Mouse (Mus musculus) midbrain, embryonic 12.5 days (tissue): ENCODE data around the gene Mepce. TPM values are rescaled to one million over a fixed set of nuclear protein-coding genes. Genes with fewer than 3 reads are reported as not detected.
"Not testable (repeated sequence)": the region's sequence is repeated elsewhere in the genome, so short reads cannot be mapped to it uniquely, and the experiment has no call there.

Experiments
- ATAC-seq: fragments of 200-750 bp; cut with Nextera tagmentation; 2 replicates; pipeline ENCODE4 v1.8.0; 2017; ENCODE audit warnings: low read depth, moderate TSS enrichment, moderate library complexity; ENCODE audit not compliant: low FRiP score
- H3K27ac ChIP-seq: fragments of 300-500 bp; sonication (generic); replicated peaks from 2 replicates; pipeline ENCODE4 v1.5.1; 2016; ENCODE audit warnings: mild to moderate bottlenecking
- H3K27me3 ChIP-seq: fragments of 300-500 bp; sonication (generic); 2 replicates; pipeline ENCODE4 v1.6.1; 2016; ENCODE audit warnings: mild to moderate bottlenecking
- H3K36me3 ChIP-seq: fragments of 300-500 bp; sonication (generic); 2 replicates; pipeline ENCODE4 v1.6.1; 2016
- H3K4me1 ChIP-seq: fragments of 300-500 bp; sonication (generic); 2 replicates; pipeline ENCODE4 v1.6.1; 2016
- H3K4me2 ChIP-seq: fragments of 300-500 bp; sonication (generic); replicated peaks from 2 replicates; pipeline ENCODE4 v1.6.1; 2016; ENCODE audit warnings: mild to moderate bottlenecking, moderate library complexity
- H3K4me3 ChIP-seq: fragments of 300-500 bp; sonication (generic); 2 replicates; pipeline ENCODE4 v1.5.1; 2016; ENCODE audit warnings: mild to moderate bottlenecking
- H3K9ac ChIP-seq: fragments of 300-500 bp; sonication (generic); replicated peaks from 2 replicates; pipeline ENCODE4 v1.6.1; 2016; ENCODE audit warnings: mild to moderate bottlenecking, moderate library complexity
- H3K9me3 ChIP-seq: fragments of 300-500 bp; sonication (generic); 2 replicates; pipeline ENCODE4 v1.6.1; 2016; ENCODE audit warnings: mild to moderate bottlenecking
- WGBS: fragments of 180-500 bp; shearing (Covaris S2); methylation state at CpG from one replicate; pipeline ENCODE4 v1.1.7; 2016; 5-methylcytosine and 5-hydroxymethylcytosine counted together
- polyA plus RNA-seq: library from polyadenylated mRNA; unstranded; fragments of >200 nt; fragmentation: Nextera tagmentation; extraction: Ambion mirVana; gene quantifications from 2 replicates; pipeline ENCODE4 v1.2.1, GENCODE M21; 2016

Gene Mepce
- polyA plus RNA-seq, result 12.1 and 13.7 TPM in 2 replicates

GRCm38 (mm10) chr5:137787151-137787928 lies at the start of gene Mepce, which contains the start of gene Zcwpw1:
Gene Mepce (minus strand): TSS chr5:137787655.
Gene Zcwpw1 (plus strand): TSS chr5:137787798.
- Histone ChIP-seq H3K4me1 (peaks cover 34% of the 10 kb centered on the region), H3K9me3 (no peaks in the 10 kb centered on the region), H3K4me3 (peak within 1 kb of the TSS; percentile 79), H3K9ac (peak within 1 kb of the TSS; percentile 97), H3K4me2 (peak within 1 kb of the TSS; percentile 80), H3K27ac (peak within 1 kb of the TSS; percentile 98), H3K36me3 (peaks cover 22% of the 10 kb centered on the region), H3K27me3 (peaks cover 14% of the 10 kb centered on the region)
- under 1% methylated on average over 48 of the region's 48 CpGs for WGBS
- peak; percentile 64 for ATAC-seq

GRCm38 (mm10) chr5:137837110-137837509 lies 49.7 kb upstream of the Mepce start:
- H3K4me2 ChIP-seq, H3K27ac ChIP-seq: not testable (repeated sequence)

GRCm38 (mm10) chr5:137836611-137837010 lies 49.2 kb upstream of the Mepce start:
- Histone ChIP-seq H3K4me3 (no peak overlapping the region), H3K27me3 (no peaks in the 10 kb centered on the region), H3K4me2 (no peak overlapping the region), H3K9ac (no peak overlapping the region), H3K36me3 (no peaks in the 10 kb centered on the region), H3K4me1 (no peaks in the 10 kb centered on the region), H3K9me3 (no peaks in the 10 kb centered on the region), H3K27ac (no peak overlapping the region)
- no peak for ATAC-seq

More at GRCm38 (mm10) chr5:137837110-137837509, 49.7 kb upstream of the Mepce start:
- not testable (repeated sequence) for H3K36me3 ChIP-seq, ATAC-seq, H3K9me3 ChIP-seq, H3K9ac ChIP-seq, H3K4me1 ChIP-seq, H3K27me3 ChIP-seq, H3K4me3 ChIP-seq

GRCm38 (mm10) chr5:137835966-137836520 lies 48.6 kb upstream of the Mepce start, which contains the start of gene Pilra:
Gene Pilra (minus strand): TSS chr5:137836281.
- H3K4me1 ChIP-seq, H3K27me3 ChIP-seq, H3K36me3 ChIP-seq, H3K4me2 ChIP-seq, H3K27ac ChIP-seq, H3K9ac ChIP-seq, H3K9me3 ChIP-seq, ATAC-seq, H3K4me3 ChIP-seq: not testable (repeated sequence)
- 76% methylated on average over 2 of the region's 2 CpGs for WGBS

GRCm38 (mm10) chr5:137833500-137833899 lies 46.0 kb upstream of the Mepce start:
- ATAC-seq, result no peak
- Histone ChIP-seq H3K27ac (no peak overlapping the region), H3K4me2 (no peak overlapping the region), H3K4me1 (no peaks in the 10 kb centered on the region), H3K9ac (no peak overlapping the region), H3K4me3 (no peak overlapping the region), H3K9me3 (no peaks in the 10 kb centered on the region), H3K36me3 (no peaks in the 10 kb centered on the region), H3K27me3 (no peaks in the 10 kb centered on the region)
- WGBS, result 58% methylated on average over 4 of the region's 4 CpGs

GRCm38 (mm10) chr5:137831506-137831905 lies 44.1 kb upstream of the Mepce start:
- Histone ChIP-seq H3K9ac (no peak overlapping the region), H3K27ac (no peak overlapping the region), H3K4me2 (no peak overlapping the region), H3K27me3 (no peaks in the 10 kb centered on the region), H3K9me3 (no peaks in the 10 kb centered on the region), H3K4me3 (no peak overlapping the region), H3K36me3 (no peaks in the 10 kb centered on the region), H3K4me1 (no peaks in the 10 kb centered on the region)
- 77% methylated on average over 6 of the region's 6 CpGs for WGBS
- no peak for ATAC-seq

GRCm38 (mm10) chr5:137831106-137831505 lies 43.7 kb upstream of the Mepce start:
- no peaks in the 10 kb centered on the region for H3K9me3 ChIP-seq
- no peak overlapping the region for H3K9ac ChIP-seq
- no peak for ATAC-seq
- H3K27me3 ChIP-seq, result no peaks in the 10 kb centered on the region
- no peak overlapping the region for H3K27ac ChIP-seq
- WGBS, result 90% methylated on average over 4 of the region's 4 CpGs
- H3K36me3 ChIP-seq, result no peaks in the 10 kb centered on the region
- no peaks in the 10 kb centered on the region for H3K4me1 ChIP-seq
- no peak overlapping the region for H3K4me2 ChIP-seq
- H3K4me3 ChIP-seq, result no peak overlapping the region

- Histone ChIP-seq H3K9ac (no peak overlapping the region), H3K9me3 (no peaks in the 10 kb centered on the region), H3K4me1 (no peaks in the 10 kb centered on the region), H3K4me2 (no peak overlapping the region), H3K27me3 (no peaks in the 10 kb centered on the region), H3K27ac (no peak overlapping the region), H3K4me3 (no peak overlapping the region), H3K36me3 (no peaks in the 10 kb centered on the region)
- no peak for ATAC-seq
- WGBS, result 78% methylated on average over 7 of the region's 7 CpGs
Measured at GRCm38 (mm10) chr5:137830238-137830637, 42.8 kb upstream of the Mepce start.

GRCm38 (mm10) chr5:137828694-137829093 lies 41.2 kb upstream of the Mepce start:
- H3K4me3 ChIP-seq, result no peak overlapping the region
- no peaks in the 10 kb centered on the region for H3K27me3 ChIP-seq
- H3K9ac ChIP-seq, result no peak overlapping the region
- no peaks in the 10 kb centered on the region for H3K36me3 ChIP-seq
- no peak for ATAC-seq
- no peaks in the 10 kb centered on the region for H3K9me3 ChIP-seq
- H3K27ac ChIP-seq, result no peak overlapping the region
- 88% methylated on average over 6 of the region's 6 CpGs for WGBS
- no peak overlapping the region for H3K4me2 ChIP-seq
- no peaks in the 10 kb centered on the region for H3K4me1 ChIP-seq

- H3K36me3 ChIP-seq, result no peaks in the 10 kb centered on the region
- no peaks in the 10 kb centered on the region for H3K9me3 ChIP-seq
- no peak overlapping the region for H3K27ac ChIP-seq
- no peaks in the 10 kb centered on the region for H3K27me3 ChIP-seq
- H3K4me2 ChIP-seq, result no peak overlapping the region
- no peak for ATAC-seq
- no peaks in the 10 kb centered on the region for H3K4me1 ChIP-seq
- H3K4me3 ChIP-seq, result no peak overlapping the region
- no peak overlapping the region for H3K9ac ChIP-seq
- 70% methylated on average over 7 of the region's 7 CpGs for WGBS
Measured at GRCm38 (mm10) chr5:137826421-137826820, 39.0 kb upstream of the Mepce start.

GRCm38 (mm10) chr5:137825971-137826370 lies 38.5 kb upstream of the Mepce start:
- no peak overlapping the region for H3K9ac ChIP-seq
- no peak overlapping the region for H3K4me3 ChIP-seq
- H3K4me1 ChIP-seq, result no peaks in the 10 kb centered on the region
- H3K36me3 ChIP-seq, result no peaks in the 10 kb centered on the region
- ATAC-seq, result no peak
- H3K27me3 ChIP-seq, result no peaks in the 10 kb centered on the region
- no peak overlapping the region for H3K27ac ChIP-seq
- H3K4me2 ChIP-seq, result no peak overlapping the region
- H3K9me3 ChIP-seq, result no peaks in the 10 kb centered on the region
- WGBS, result 83% methylated on average over 2 of the region's 2 CpGs

GRCm38 (mm10) chr5:137825030-137825429 lies 37.6 kb upstream of the Mepce start:
- no peak overlapping the region for H3K4me2 ChIP-seq
- no peak overlapping the region for H3K4me3 ChIP-seq
- no peak for ATAC-seq
- no peaks in the 10 kb centered on the region for H3K27me3 ChIP-seq
- no peak overlapping the region for H3K9ac ChIP-seq
- H3K36me3 ChIP-seq, result no peaks in the 10 kb centered on the region
- no peaks in the 10 kb centered on the region for H3K9me3 ChIP-seq
- H3K4me1 ChIP-seq, result no peaks in the 10 kb centered on the region
- 91% methylated on average over 3 of the region's 3 CpGs for WGBS
- H3K27ac ChIP-seq, result no peak overlapping the region
